Mouse (Mus musculus) forebrain, embryonic 11.5 days (tissue): ENCODE measurements around the gene Tbcd. TPM values are rescaled to one million over a fixed set of nuclear protein-coding genes. Genes with fewer than 3 reads are reported as not detected.
"Not testable (repeated sequence)": the region's sequence is repeated elsewhere in the genome, so short reads cannot be mapped to it uniquely, and the experiment has no call there.

ENCODE experiments used
- ATAC-seq: fragments of 200-750 bp; cut with Nextera tagmentation; replicated peaks from 2 replicates; pipeline ENCODE4 v1.8.0; 2017; ENCODE audit warnings: moderate TSS enrichment; ENCODE audit not compliant: low FRiP score
- DNase-seq: peaks from one replicate; pipeline ENCODE4 v3.0.0-alpha.2; 2017; ENCODE audit warnings: low spot score
- H3K27ac ChIP-seq: fragments of 300-500 bp; sonication (generic); 2 replicates; pipeline ENCODE4 v1.5.1; 2014; ENCODE audit warnings: low read depth, low read length
- H3K27me3 ChIP-seq: fragments of 300-500 bp; sonication (generic); 2 replicates; pipeline ENCODE4 v1.6.1; 2014; ENCODE audit warnings: mild to moderate bottlenecking, low read length, mixed read lengths; ENCODE audit not compliant: control insufficient read depth, insufficient read depth
- H3K36me3 ChIP-seq: fragments of 300-500 bp; sonication (generic); 2 replicates; pipeline ENCODE4 v1.6.1; 2014; ENCODE audit warnings: mild to moderate bottlenecking, low read length, moderate library complexity, mixed read lengths; ENCODE audit not compliant: control insufficient read depth, insufficient read depth
- H3K4me1 ChIP-seq: fragments of 300-500 bp; sonication (generic); replicated peaks from 2 replicates; pipeline ENCODE4 v1.6.1; 2014; ENCODE audit warnings: low read length, mixed read lengths; ENCODE audit not compliant: control insufficient read depth, insufficient read depth
- H3K4me2 ChIP-seq: fragments of 300-500 bp; sonication (generic); 2 replicates; pipeline ENCODE4 v1.6.1; 2014; ENCODE audit warnings: low read depth, mild to moderate bottlenecking, low read length, moderate library complexity, mixed read lengths; ENCODE audit not compliant: severe bottlenecking
- H3K4me3 ChIP-seq: fragments of 300-500 bp; sonication (generic); 2 replicates; pipeline ENCODE4 v1.5.1; 2014; ENCODE audit warnings: low read depth, low read length
- H3K9ac ChIP-seq: fragments of 300-500 bp; sonication (generic); 2 replicates; pipeline ENCODE4 v1.6.1; 2014; ENCODE audit warnings: low read length
- H3K9me3 ChIP-seq: fragments of 300-500 bp; sonication (generic); 2 replicates; pipeline ENCODE4 v1.6.1; 2016; ENCODE audit warnings: low read length, mixed read lengths; ENCODE audit not compliant: control insufficient read depth
- WGBS: fragments of 180-500 bp; shearing (Covaris S2); extraction: QIAGEN DNeasy Blood & Tissue Kit; methylation state at CpG from one replicate; pipeline ENCODE4 v1.1.7; 2014; 5-methylcytosine and 5-hydroxymethylcytosine counted together
- polyA plus RNA-seq: library from polyadenylated mRNA; unstranded; fragments of >200 nt; fragmentation: Nextera tagmentation; extraction: Ambion mirVana; gene quantifications from 2 replicates; pipeline ENCODE4 v1.2.1, GENCODE M21; 2014

Gene Tbcd
- polyA plus RNA-seq, 1 experiment from 2014 or later: 54.9 TPM

GRCm38 (mm10) chr11:121653631-121654030 lies 201.9 kb downstream of the Tbcd start:
- Histone ChIP-seq H3K27me3 (no peaks in the 10 kb centered on the region), H3K27ac (no peak overlapping the region), H3K4me3 (no peak overlapping the region), H3K9me3 (no peaks in the 10 kb centered on the region), H3K36me3 (no peaks in the 10 kb centered on the region), H3K9ac (no peak overlapping the region), H3K4me1 (no peaks in the 10 kb centered on the region), H3K4me2 (no peak overlapping the region)
- WGBS: 89% methylated on average over 4 of the region's 4 CpGs
- DNase-seq: no peak
- no peak for ATAC-seq

GRCm38 (mm10) chr11:121654406-121654945 lies 202.7 kb downstream of the Tbcd start:
- Histone ChIP-seq H3K9me3 (no peaks in the 10 kb centered on the region), H3K4me1 (no peaks in the 10 kb centered on the region), H3K4me3 (no peak overlapping the region), H3K36me3 (no peaks in the 10 kb centered on the region), H3K27me3 (no peaks in the 10 kb centered on the region), H3K27ac (no peak overlapping the region), H3K4me2 (no peak overlapping the region), H3K9ac (no peak overlapping the region)
- WGBS: 86% methylated on average over 9 of the region's 9 CpGs
- DNase-seq (no peak), ATAC-seq (no peak)

GRCm38 (mm10) chr11:121655166-121655806 lies 203.5 kb downstream of the Tbcd start:
- Histone ChIP-seq H3K4me3 (no peak overlapping the region), H3K9me3 (no peaks in the 10 kb centered on the region), H3K36me3 (no peaks in the 10 kb centered on the region), H3K27ac (no peak overlapping the region), H3K4me1 (no peaks in the 10 kb centered on the region), H3K9ac (no peak overlapping the region), H3K4me2 (no peak overlapping the region), H3K27me3 (no peaks in the 10 kb centered on the region)
- WGBS: 84% methylated on average over 6 of the region's 6 CpGs
- ATAC-seq: no peak
- DNase-seq: no peak

- no peaks in the 10 kb centered on the region for H3K9me3 ChIP-seq
- H3K36me3 ChIP-seq: no peaks in the 10 kb centered on the region
- no peak for ATAC-seq
- no peak overlapping the region for H3K4me2 ChIP-seq
- H3K27ac ChIP-seq: no peak overlapping the region
- no peaks in the 10 kb centered on the region for H3K4me1 ChIP-seq
- 84% methylated on average over 6 of the region's 6 CpGs for WGBS
- no peak overlapping the region for H3K4me3 ChIP-seq
- no peak for DNase-seq
- no peak overlapping the region for H3K9ac ChIP-seq
- H3K27me3 ChIP-seq: no peaks in the 10 kb centered on the region
Measured at GRCm38 (mm10) chr11:121655807-121656511, 204.2 kb downstream of the Tbcd start.

GRCm38 (mm10) chr11:121658151-121658550 lies 206.4 kb downstream of the Tbcd start:
- Histone ChIP-seq H3K36me3 (no peaks in the 10 kb centered on the region), H3K27ac (no peak overlapping the region), H3K4me3 (no peak overlapping the region), H3K9me3 (no peaks in the 10 kb centered on the region), H3K4me2 (no peak overlapping the region), H3K27me3 (no peaks in the 10 kb centered on the region), H3K9ac (no peak overlapping the region), H3K4me1 (no peaks in the 10 kb centered on the region)
- DNase-seq: no peak
- WGBS: 65% methylated on average over 1 of the region's 1 CpGs
- no peak for ATAC-seq

GRCm38 (mm10) chr11:121660604-121661003 lies 208.9 kb downstream of the Tbcd start:
- DNase-seq, H3K27ac ChIP-seq, H3K27me3 ChIP-seq, H3K36me3 ChIP-seq, H3K9me3 ChIP-seq, H3K9ac ChIP-seq, H3K4me2 ChIP-seq, H3K4me3 ChIP-seq, ATAC-seq, H3K4me1 ChIP-seq: not testable (repeated sequence)
- 97% methylated on average over 2 of the region's 2 CpGs for WGBS

GRCm38 (mm10) chr11:121661116-121661515 lies 209.4 kb downstream of the Tbcd start:
- H3K36me3 ChIP-seq: no peaks in the 10 kb centered on the region
- no peak overlapping the region for H3K9ac ChIP-seq
- DNase-seq (no peak), ATAC-seq (no peak)
- no peaks in the 10 kb centered on the region for H3K27me3 ChIP-seq
- H3K9me3 ChIP-seq: no peaks in the 10 kb centered on the region
- H3K4me2 ChIP-seq: no peak overlapping the region
- H3K4me3 ChIP-seq: no peak overlapping the region
- no peak overlapping the region for H3K27ac ChIP-seq
- WGBS: 87% methylated on average over 2 of the region's 2 CpGs
- no peaks in the 10 kb centered on the region for H3K4me1 ChIP-seq
